Mouse (Mus musculus) frontal cortex, adult (tissue): ENCODE data around the gene Med17.
"Not testable (repeated sequence)": the region's sequence is repeated elsewhere in the genome, so short reads cannot be mapped to it uniquely, and the experiment has no call there.

Experiments
- ATAC-seq: cut with Nextera tagmentation; 2 replicates; pipeline ENCODE4 v1.9.2; 2017; ENCODE audit warnings: mild to moderate bottlenecking, moderate library complexity, mixed read lengths; ENCODE audit not compliant: low TSS enrichment

The Med17 gene

DNA sequence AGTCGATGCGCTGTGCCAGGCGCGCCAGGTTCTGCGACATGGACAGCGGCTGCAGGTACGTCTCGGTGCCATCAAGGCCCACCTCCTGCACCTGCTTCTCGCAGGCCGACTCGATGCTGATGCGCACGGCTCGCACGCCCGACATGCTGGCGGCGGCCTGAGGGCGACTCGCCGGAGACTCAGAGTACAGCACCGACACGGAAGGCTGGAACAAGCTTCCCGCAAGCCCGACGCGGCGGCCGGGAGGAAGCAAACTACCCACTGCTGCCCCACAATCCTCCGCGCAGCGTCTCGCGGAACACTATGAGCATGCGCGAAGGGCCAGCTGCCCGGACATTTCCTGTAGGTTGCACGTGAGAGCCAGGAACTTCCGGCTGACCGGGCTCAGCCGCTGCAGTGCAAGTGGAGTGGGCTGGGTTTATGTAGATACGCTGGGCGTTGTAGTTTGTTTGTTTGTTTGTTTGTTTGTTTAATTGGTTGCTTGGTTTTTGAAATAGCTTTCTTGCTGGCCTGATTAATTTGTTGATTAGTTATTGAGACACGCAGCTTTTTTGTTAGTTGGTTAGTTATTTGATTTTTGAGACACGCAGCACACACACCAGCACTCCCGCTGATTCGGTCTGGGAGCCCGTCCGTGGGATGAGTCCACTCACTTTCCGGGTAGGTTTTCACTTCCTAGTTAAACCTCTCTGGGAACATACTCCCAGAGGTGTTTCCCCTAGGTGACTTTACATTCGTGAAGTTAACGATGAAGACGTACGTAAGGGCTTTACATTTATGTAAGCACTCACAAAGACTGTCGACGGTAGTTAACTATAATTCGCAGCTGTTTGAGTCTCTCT lies at the start of gene Med17:
Gene Med17 (minus strand): TSS at position 283 of the 842 bp plus-strand sequence.
- peak; percentile 98 for ATAC-seq

DNA sequence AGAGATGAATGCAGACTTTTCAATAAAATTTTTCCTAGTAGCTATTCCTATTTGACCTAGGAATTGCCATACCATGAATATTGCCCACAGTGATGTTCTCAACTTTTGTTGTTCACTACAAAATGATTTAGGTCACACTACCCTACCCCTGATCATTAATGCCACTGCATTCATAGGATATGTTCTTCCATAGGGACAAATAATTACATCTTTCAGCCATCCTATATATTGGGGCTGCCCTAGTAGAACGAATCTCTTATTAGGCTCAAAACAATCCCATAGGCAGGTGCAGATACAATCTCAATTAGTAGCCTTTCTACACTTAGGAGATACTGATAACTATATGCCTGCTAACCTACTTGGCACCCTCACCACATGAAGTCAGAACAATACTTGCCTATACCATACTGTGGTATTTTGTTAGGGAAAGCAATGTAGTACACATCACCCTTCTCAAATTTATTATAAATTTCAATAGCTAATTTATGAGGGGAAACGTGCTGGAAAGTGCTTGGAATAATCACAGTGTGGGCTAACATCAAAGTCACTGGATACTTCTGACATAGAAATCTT lies 38.5 kb upstream of the Med17 start:
- no peak for ATAC-seq

DNA sequence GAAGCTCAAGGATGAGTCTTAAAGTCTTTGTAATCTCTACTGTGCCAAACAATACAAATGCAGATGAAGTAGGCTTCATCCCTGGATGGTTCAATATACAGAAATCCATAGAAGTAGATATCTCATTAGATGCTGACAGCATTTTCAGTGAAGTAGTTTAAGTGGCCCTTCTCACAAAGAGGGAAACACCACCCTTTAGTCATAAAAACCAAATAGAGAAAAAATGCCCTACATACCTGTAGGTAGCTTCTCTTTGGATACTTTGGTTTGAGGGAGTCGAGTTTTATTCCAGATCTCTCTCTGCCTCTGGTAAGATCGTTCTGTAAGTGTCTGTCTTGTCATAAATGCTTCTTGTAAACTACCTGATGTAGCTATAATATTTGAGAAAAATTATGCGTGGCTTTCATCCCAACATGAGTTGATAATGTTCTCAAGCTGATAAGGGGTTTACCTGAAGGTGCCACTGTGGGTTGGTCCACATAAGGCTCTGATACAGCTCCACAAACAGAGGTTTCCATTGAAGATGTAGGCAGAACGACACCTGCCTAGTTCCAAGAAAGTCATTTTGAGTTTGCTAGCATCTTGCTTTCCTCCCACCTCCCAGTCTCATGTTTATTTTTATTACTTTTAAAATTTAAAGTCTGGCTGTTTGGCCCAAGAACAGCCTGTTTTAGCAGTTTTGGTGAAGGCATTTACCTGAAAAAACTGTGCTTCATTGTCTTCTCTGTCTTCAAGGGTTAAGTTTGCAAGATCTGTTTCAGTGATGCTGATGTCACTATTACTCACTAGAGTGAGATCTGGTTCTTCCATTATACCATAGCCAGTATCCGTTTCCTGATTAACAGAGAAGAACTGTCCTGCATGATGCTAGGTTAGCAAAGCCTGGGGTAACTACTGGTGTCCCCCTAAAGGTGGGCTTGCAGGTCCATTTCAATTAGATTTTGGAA lies 37.8 kb upstream of the Med17 start:
- peak; percentile 18; the same call in 1 of the 2 replicates for ATAC-seq

DNA sequence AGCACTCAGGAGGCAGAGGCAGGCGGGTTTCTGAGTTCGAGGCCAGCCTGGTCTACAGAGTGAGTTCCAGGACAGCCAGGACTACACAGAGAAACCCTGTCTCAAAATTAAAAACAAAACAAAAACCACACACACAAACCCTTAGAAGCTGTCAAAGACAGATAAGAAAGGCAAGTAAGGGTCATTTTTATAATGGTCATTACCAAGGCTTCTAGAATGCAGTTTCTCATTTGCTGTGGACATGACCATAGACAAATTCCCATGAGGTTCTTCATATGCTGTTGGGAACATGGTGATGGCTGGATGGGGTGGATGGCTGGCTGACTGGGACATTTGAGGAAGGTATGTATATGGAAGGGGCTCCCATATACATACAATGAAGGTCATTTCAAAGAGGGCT lies 36.6 kb upstream of the Med17 start:
- not testable (repeated sequence) for ATAC-seq

DNA sequence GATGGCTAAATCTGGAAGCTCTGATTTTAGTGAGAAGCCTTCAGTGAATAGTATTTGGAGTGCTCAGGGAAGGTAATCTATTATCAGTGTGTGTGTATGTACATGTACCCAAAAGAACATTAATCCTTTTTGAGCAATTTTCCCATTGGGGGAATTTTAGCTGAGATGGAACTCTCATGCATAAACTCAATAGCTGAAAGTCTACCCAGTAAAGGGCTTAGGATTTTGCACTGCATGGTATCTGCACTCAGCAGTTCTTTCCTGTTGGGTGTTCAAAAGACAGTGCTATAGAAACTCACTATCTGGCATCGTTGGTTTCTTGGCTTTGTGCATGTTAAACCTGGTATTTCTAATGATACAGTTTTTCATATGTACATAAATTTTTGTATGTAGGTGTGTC lies 34.9 kb upstream of the Med17 start:
- ATAC-seq = no peak

DNA sequence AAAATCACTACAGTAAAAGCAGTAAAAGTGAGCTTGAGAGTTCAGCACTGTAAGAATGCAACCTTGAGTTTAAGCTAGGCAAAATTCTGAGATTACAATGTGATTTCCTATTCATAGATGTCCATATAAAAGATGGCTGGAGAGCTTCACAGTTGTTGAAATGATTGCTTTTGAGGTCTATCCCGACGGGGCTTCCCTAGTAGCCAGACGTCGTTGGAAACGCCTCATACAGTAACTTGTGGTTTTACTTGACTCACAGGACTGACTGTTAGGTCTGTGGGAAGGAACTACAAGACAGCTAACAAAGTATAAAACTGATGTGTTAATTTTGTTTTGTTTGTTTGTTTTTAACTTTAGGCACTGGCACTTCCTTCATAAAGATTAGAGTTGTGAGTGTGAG lies 33.9 kb upstream of the Med17 start:
- ATAC-seq = no peak

DNA sequence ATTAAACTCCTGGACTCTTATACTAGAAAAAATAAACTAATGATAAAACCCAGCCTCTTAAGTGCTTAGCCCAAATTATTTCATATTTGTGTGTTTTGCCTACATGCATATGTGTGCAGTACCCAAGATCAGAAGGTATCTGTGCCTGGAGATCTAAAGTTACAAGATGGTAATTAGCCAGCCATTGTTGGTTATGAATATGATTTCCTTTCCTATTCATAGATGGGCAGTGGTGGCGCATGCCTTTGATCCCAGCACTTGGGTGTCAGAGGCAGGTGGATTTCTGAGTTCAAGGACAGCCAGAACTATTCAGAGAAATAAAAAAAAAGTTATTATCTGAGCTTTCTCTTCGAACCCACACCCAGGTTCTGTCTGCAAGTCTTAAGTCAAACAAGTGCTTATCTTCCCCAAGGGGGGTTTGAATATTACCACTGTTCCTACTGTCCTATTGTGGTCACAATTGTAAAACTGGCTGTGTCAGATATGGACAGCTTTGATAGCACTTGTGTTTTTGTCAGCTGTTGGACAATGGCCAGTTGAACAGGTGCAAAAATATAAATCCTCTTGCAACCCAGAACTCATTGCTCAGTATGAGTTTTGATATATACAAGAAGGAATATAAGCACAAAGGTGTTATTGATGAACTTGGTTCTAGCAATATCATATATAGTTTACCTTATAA lies 32.5 kb upstream of the Med17 start:
- no peak for ATAC-seq

DNA sequence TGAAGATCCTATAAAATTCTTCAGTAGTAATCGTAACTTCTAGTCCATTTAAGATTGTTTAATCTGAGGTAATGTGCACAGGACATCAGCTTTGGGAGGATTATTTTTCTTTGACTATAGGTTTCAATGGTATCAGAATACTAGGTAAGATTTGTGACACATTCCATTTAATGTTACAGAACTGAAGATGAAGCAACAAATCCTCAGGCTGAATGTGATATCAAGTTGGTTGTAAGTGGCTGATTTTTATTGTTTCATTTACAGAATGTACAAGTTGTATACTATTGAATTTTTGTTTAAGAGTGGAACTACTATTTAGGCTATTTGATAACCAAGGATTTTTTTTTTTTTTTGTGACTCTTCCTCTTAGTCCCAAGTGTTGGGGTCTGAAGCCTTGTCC lies 30.4 kb upstream of the Med17 start:
- no peak for ATAC-seq

DNA sequence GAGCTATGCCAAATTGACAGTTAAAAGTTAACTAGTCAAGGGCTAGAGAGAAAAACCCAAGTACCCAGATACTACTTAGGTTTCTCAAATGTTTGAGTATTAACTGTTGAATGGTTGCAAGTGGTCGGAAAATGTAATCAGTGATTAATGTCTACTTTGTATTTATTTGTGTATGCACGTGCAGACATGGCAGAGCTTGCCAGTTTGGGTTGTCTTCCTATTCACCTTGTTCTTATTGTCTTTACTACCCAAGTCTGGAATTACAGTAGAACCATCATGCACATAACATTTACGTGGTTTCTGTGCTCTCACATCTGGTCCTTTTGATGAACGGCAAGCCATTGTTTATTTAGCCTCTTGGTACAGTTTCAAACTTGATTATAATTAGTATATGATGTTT lies 29.7 kb upstream of the Med17 start:
- no peak for ATAC-seq

DNA sequence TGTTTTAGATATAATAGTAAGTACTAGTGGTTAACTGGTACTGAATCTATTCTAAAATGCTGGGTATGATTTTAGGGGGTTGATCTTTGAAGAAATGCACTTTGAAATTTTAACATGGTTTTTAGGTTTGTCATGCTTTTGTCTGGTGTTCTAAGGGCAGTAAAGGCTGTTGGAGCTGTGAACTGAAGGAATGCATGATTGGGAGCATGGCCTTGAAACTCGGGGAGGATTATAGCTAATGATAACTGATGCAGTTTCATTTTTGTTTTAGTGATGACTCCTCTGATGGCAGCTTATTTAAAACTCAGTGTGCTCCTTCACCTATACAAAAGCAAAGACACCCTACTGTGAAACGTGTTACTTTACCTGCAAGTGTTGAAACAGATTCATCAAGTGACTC lies 28.5 kb upstream of the Med17 start:
- ATAC-seq = no peak

DNA sequence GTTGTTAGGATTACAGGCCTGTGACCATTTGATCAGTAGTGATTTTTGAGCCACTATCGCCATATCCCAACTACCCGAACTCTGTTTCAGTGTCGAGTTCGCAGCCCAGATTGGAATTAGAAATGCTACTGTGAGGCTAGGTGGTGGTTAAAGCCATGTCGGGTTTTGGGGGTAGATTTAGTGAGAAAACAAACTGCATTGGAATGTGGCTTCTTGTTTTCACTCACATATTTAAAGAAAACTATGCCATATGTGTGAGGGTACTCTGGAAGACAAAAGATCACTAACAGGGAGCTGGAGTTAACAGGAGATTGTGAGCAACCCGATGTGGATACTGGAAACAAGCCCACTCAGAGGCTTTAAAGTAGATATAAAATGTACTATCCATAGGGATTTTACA lies 27.5 kb upstream of the Med17 start:
- ATAC-seq = no peak

DNA sequence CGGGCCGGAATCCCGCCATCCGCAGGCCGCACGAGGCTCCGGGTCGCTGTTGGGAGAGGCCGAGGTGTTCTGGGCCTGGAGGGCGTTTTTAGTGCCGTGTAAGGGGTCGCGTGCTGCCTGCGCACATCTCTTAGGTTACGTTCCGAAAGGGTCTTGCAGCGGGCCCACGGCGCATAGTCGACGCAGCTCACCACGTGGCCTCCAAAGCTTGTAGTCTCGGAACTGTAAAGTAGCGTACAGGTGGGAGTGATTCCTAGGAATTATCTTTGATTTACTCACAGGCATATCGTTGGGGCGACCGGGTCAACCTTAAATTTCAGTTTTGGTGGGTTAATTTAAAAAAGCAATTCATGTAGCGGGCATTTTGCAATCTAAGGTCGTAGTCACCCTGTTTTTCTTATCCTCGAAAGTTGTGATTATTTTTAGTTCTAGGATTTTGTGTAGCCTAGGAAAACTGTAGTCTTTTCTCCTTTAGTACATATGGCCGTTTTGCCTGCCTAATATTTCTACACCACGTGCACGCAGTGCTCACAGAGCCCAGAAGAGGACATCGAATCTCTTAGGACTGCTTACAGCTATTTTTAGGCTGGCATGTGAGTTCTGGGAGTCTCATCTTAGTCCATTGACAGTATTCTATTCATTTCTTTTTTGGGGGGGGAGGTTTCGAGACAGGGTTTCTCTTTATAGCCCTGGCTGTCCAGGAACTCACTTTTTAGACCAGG lies 26.8 kb upstream of the Med17 start, which contains the start of gene 4931406C07Rik:
Gene 4931406C07Rik (minus strand): TSS at position 51 of the 722 bp plus-strand sequence.
- peak; percentile 63 for ATAC-seq

DNA sequence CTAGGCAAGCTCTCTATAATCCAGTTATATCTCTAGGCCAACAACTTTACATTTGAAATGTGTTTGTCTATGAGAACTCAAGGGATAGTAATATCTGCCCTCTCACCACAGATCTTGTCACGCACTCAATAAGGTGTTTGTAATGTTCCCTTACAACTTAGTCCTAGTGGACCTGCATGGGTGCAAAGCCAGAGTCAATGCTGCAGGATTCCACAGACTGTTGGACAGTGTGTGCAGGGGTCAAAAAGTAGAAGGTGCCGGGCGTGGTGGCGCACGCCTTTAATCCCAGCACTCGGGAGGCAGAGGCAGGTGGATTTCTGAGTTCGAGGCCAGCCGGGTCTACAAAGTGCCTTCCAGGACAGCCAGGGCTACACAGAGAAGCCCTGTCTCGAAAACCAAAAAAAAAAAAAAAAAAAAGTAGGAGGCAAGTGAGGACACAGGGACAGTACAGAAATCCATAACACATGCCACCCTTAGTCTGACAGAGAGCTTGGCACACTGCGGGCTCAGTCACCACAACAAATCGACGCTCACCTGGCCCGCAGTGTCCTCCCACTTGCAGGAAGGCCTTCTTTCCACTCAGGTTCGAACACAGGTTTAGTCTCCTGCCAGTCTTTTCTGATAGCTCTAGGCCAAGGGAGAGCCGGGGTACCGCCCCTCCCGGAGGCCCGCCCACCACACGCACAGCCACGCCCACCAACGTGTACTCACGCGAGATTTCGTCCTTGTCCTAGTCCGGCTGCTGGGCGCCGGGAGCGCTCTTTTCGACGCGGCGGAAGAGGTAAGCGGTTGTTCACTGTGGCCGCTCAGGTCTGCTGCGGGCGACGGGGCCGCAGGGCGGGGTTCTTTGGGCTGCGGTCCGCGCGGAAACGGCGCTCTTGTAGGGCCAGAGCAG lies 26.0 kb upstream of the Med17 start, which contains the start of gene Taf1d:
Gene Taf1d (plus strand): TSS at position 712 of the 895 bp plus-strand sequence.
- ATAC-seq = peak; percentile 97

DNA sequence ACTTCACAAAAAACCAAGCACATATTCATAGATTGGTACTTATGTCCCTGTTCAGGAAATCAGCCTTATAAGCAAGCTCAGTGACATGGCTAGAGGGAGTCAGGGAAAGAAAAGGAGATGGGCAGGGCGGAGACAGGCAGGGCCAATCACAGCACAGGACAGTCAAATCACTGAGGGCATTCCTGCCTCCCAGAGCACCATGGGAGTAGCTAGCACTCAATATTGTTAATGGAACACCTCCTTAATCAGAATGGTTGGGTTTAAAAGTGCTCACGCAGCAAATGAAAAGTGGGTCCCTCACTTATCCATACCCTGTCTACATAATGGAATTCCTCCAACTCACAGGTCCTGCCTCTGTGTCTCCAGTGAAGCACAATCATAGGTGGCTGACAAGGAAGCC lies 23.1 kb upstream of the Med17 start:
- ATAC-seq = no peak

DNA sequence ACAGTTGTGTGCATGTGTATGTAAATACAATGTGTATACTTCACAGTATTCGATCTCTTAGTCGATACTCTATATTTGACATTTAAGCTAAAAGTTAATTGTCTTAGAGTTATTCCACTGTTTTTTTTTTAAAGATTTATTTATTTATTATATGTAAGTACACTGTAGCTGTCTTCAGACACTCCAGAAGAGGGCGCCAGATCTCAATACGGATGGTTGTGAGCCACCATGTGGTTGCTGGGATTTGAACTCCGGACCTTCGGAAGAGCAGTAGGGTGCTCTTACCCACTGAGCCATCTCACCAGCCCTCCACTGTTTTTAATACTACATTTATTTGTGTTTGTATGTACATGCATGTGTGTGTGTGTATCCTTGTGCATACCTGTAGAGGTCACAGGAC lies 22.3 kb upstream of the Med17 start:
- ATAC-seq = not testable (repeated sequence)

DNA sequence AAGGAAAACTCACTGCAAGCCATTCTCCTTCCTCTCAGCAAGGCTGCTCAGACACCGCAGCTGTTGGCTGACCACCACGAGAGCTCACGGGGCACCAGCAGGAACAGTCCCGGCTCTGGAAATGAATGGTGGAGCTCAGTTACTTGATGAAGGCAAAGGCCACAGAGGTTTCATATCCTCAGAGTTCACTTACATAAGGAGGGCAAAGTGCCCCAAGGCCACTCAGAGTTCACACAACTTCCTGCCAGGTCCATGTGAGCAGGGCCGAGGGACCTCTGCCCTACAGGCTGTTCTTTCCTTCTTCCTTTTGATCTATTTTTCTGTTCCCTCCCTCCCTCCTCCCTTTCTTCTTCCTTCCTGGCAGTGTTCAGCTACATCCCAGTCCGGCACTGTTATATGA lies 21.7 kb upstream of the Med17 start:
- ATAC-seq = no peak

DNA sequence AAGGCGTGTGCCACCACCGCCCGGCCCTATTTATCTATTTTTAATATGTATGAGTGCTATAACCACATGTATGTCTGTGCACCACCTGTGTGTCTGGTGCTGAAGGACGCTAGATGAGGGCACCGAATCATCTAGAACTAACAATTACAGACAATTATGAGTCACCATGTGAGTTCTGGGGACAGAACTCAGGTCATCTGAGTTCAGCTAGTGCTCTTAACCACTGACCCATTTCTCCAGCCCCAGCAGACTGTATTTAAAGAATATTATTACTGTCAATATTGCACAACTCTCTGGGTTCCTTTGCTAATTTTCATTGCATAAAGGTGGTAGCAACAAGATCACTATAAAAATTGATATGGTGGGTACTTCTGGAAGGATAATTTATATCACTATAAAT lies 20.3 kb upstream of the Med17 start:
- no peak for ATAC-seq

DNA sequence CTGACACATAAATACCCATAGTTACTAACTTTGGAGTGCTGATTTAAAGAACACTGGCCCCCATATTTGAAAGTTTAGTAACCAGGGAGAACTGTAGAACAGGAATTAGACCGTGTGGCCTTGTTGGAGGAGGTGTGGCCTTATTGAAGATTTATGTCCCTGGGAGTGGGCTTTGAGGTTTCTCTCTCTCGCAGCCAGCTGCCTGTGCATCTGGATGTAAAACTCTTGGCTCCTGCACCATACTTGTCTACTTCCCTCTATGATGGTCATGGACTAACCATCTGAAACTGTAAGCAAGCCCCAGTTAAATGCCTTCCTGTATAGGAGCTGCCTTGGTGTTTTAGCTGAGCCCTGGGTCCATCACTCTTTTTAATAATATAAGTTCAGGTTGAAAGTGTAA lies 18.7 kb upstream of the Med17 start:
- ATAC-seq = no peak

DNA sequence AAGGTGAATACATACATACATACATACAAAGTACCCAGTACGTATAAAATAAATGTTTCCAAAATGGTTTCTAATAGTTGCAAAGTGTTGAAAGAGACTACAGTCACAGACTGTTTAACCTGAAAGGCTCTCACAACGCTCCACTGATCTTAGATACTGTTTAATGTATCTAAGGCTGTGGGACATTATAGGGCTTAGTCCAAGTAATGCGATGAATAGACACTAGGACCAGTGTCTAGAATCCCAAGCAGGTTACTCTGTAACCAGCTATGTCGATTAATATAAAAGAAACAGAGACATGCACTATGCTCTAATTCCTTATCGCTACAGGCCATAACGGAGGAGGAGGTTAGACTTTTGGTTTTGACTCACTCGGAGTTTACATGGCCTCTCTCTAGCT lies 17.4 kb upstream of the Med17 start:
- no peak for ATAC-seq

DNA sequence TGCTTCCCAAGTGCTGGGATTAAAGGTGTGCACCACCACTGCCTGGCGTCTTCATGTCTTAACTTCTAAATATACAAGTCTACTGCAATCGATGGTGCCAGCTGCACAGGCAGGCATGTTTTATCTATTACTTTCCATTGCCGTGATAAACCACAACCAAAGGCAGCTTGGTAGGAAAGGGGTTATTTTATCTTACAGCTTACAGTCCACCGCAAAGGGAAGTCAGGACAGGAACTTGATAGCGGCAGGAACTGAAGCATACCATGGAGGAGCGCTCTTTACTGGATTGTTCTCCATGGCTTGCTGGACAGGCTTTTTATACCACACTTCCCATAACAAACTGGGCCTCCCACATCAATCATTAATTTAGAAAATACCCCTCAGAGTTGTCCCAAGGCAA lies 9.5 kb upstream of the Med17 start:
- ATAC-seq = no peak
